Mouse (Mus musculus) splenic B cell, adult 2 months (primary cell): ENCODE measurements around the gene Tra2a.
"Not testable (repeated sequence)": the region's sequence is repeated elsewhere in the genome, so short reads cannot be mapped to it uniquely, and the experiment has no call there.

ENCODE experiments used
- DNase-seq: peaks from one replicate; pipeline ENCODE4 v3.0.0-alpha.2; 2011; ENCODE audit warnings: low read depth, low spot score
- H3K27me3 ChIP-seq: 2 replicates; pipeline ENCODE4 v1.6.1; 2012; ENCODE audit warnings: mild to moderate bottlenecking, low read length, moderate library complexity, mixed read lengths; ENCODE audit not compliant: control insufficient read depth, poor library complexity, insufficient read depth, severe bottlenecking
- H3K36me3 ChIP-seq: 2 replicates; pipeline ENCODE4 v1.6.1; 2012; ENCODE audit warnings: mild to moderate bottlenecking, low read length, moderate library complexity, mixed read lengths; ENCODE audit not compliant: control insufficient read depth, poor library complexity, insufficient read depth, severe bottlenecking

The Tra2a gene

GRCm38 (mm10) chr6:49263847-49264243 lies at the start of gene Tra2a:
Gene Tra2a, minus strand, starts transcription at chr6:49264033.
- peak; percentile 97 for DNase-seq

GRCm38 (mm10) chr6:49298286-49298685 lies 34.5 kb upstream of the Tra2a start:
- H3K27me3 ChIP-seq = no peaks in the 10 kb centered on the region
- no peaks in the 10 kb centered on the region for H3K36me3 ChIP-seq
- no peak for DNase-seq

More at GRCm38 (mm10) chr6:49263847-49264243, at the start of gene Tra2a:
- H3K36me3 ChIP-seq = no peaks in the 10 kb centered on the region
- H3K27me3 ChIP-seq = no peaks in the 10 kb centered on the region

GRCm38 (mm10) chr6:49282122-49282521 lies 18.3 kb upstream of the Tra2a start:
- H3K36me3 ChIP-seq = no peaks in the 10 kb centered on the region
- DNase-seq = no peak
- H3K27me3 ChIP-seq = no peaks in the 10 kb centered on the region

GRCm38 (mm10) chr6:49280942-49281341 lies 17.1 kb upstream of the Tra2a start:
- DNase-seq = no peak
- H3K27me3 ChIP-seq = no peaks in the 10 kb centered on the region
- H3K36me3 ChIP-seq = no peaks in the 10 kb centered on the region

- H3K36me3 ChIP-seq = no peaks in the 10 kb centered on the region
- H3K27me3 ChIP-seq = no peaks in the 10 kb centered on the region
- DNase-seq = no peak
Measured at GRCm38 (mm10) chr6:49275296-49275695, 11.5 kb upstream of the Tra2a start.

GRCm38 (mm10) chr6:49274416-49275091 lies 10.7 kb upstream of the Tra2a start:
- DNase-seq = no peak
- H3K36me3 ChIP-seq = no peaks in the 10 kb centered on the region
- no peaks in the 10 kb centered on the region for H3K27me3 ChIP-seq

GRCm38 (mm10) chr6:49273934-49274333 lies 10.1 kb upstream of the Tra2a start:
- Histone ChIP-seq H3K36me3 (no peaks in the 10 kb centered on the region), H3K27me3 (no peaks in the 10 kb centered on the region)

GRCm38 (mm10) chr6:49272863-49273262 lies 9.0 kb upstream of the Tra2a start:
- Histone ChIP-seq H3K27me3 (no peaks in the 10 kb centered on the region), H3K36me3 (no peaks in the 10 kb centered on the region)
- DNase-seq = no peak

More at GRCm38 (mm10) chr6:49273934-49274333, 10.1 kb upstream of the Tra2a start:
- DNase-seq = no peak

- DNase-seq = no peak
- Histone ChIP-seq H3K27me3 (no peaks in the 10 kb centered on the region), H3K36me3 (no peaks in the 10 kb centered on the region)
Measured at GRCm38 (mm10) chr6:49271815-49272214, 8.0 kb upstream of the Tra2a start.

GRCm38 (mm10) chr6:49269923-49270322 lies 6.1 kb upstream of the Tra2a start:
- Histone ChIP-seq H3K36me3 (no peaks in the 10 kb centered on the region), H3K27me3 (no peaks in the 10 kb centered on the region)
- no peak for DNase-seq

GRCm38 (mm10) chr6:49269200-49269599 lies 5.4 kb upstream of the Tra2a start:
- Histone ChIP-seq H3K36me3 (no peaks in the 10 kb centered on the region), H3K27me3 (no peaks in the 10 kb centered on the region)
- DNase-seq = peak; percentile 84

GRCm38 (mm10) chr6:49267686-49268085 lies 3.9 kb upstream of the Tra2a start:
- DNase-seq = no peak
- no peaks in the 10 kb centered on the region for H3K27me3 ChIP-seq
- H3K36me3 ChIP-seq = no peaks in the 10 kb centered on the region

GRCm38 (mm10) chr6:49265207-49265606 lies 1.4 kb upstream of the Tra2a start:
- H3K27me3 ChIP-seq, DNase-seq, H3K36me3 ChIP-seq: not testable (repeated sequence)

GRCm38 (mm10) chr6:49264446-49264845 lies 613 bp upstream of the Tra2a start:
- not testable (repeated sequence) for DNase-seq, H3K36me3 ChIP-seq, H3K27me3 ChIP-seq

- DNase-seq = peak; percentile 56
- Histone ChIP-seq H3K36me3 (no peaks in the 10 kb centered on the region), H3K27me3 (no peaks in the 10 kb centered on the region)
Measured at GRCm38 (mm10) chr6:49263081-49263846, 569 bp downstream of the Tra2a start.
